Mouse (Mus musculus) right cerebral cortex, postnatal 14 days (tissue): ENCODE data around the gene Enthd1.

Experiments
- DNase-seq: peaks from one replicate; pipeline ENCODE4 v3.0.0; 2022

Enthd1 gene

GRCm38 (mm10) chr15:80572811-80573520 lies 8.0 kb upstream of the Enthd1 start:
- DNase-seq = no peak

- no peak for DNase-seq
Observed at GRCm38 (mm10) chr15:80572291-80572690, 7.3 kb upstream of the Enthd1 start, which contains the start of gene Grap2. TSS of gene Grap2 (plus strand) at chr15:80572594.

GRCm38 (mm10) chr15:80571611-80572010 lies 6.7 kb upstream of the Enthd1 start:
- DNase-seq = no peak

GRCm38 (mm10) chr15:80570226-80570625 lies 5.3 kb upstream of the Enthd1 start:
- no peak for DNase-seq

GRCm38 (mm10) chr15:80569205-80569604 lies 4.2 kb upstream of the Enthd1 start:
- DNase-seq = no peak

GRCm38 (mm10) chr15:80567731-80568130 lies 2.8 kb upstream of the Enthd1 start:
- DNase-seq = no peak

GRCm38 (mm10) chr15:80567139-80567538 lies 2.2 kb upstream of the Enthd1 start:
- no peak for DNase-seq

GRCm38 (mm10) chr15:80566696-80567095 lies 1.7 kb upstream of the Enthd1 start:
- DNase-seq = no peak

- no peak for DNase-seq
Observed at GRCm38 (mm10) chr15:80563634-80564208, 1.2 kb downstream of the Enthd1 start.

- DNase-seq = no peak
Observed at GRCm38 (mm10) chr15:80562446-80562845, 2.5 kb downstream of the Enthd1 start.

GRCm38 (mm10) chr15:80560646-80561580 lies 4.0 kb downstream of the Enthd1 start:
- no peak for DNase-seq

- no peak for DNase-seq
Observed at GRCm38 (mm10) chr15:80559978-80560377, 5.0 kb downstream of the Enthd1 start.

GRCm38 (mm10) chr15:80559534-80559933 lies 5.4 kb downstream of the Enthd1 start:
- no peak for DNase-seq

- no peak for DNase-seq
Observed at GRCm38 (mm10) chr15:80557745-80558144, 7.2 kb downstream of the Enthd1 start.

- no peak for DNase-seq
Observed at GRCm38 (mm10) chr15:80556021-80556420, 8.9 kb downstream of the Enthd1 start.

- no peak for DNase-seq
Observed at GRCm38 (mm10) chr15:80554860-80555822, 9.8 kb downstream of the Enthd1 start.

GRCm38 (mm10) chr15:80545430-80545829 lies 19.5 kb downstream of the Enthd1 start:
- DNase-seq = no peak

- DNase-seq = no peak
Observed at GRCm38 (mm10) chr15:80544115-80544514, 20.8 kb downstream of the Enthd1 start.

GRCm38 (mm10) chr15:80538671-80539340 lies 26.1 kb downstream of the Enthd1 start:
- no peak for DNase-seq

- DNase-seq = no peak
Observed at GRCm38 (mm10) chr15:80538075-80538474, 26.9 kb downstream of the Enthd1 start.

- DNase-seq = no peak
Observed at GRCm38 (mm10) chr15:80536051-80536450, 28.9 kb downstream of the Enthd1 start.

GRCm38 (mm10) chr15:80533274-80533673 lies 31.7 kb downstream of the Enthd1 start:
- no peak for DNase-seq
